Mouse (Mus musculus): ENCODE data around the gene Aipl1. TPM values are rescaled to one million over a fixed set of nuclear protein-coding genes. Genes with fewer than 3 reads are reported as not detected.
A peak's percentile ranks its signal among the peaks of the same experiment; 100 is the strongest.
"Not testable (repeated sequence)": the region's sequence is repeated elsewhere in the genome, so short reads cannot be mapped to it uniquely, and the experiment has no call there.

Aipl1 gene
- total RNA-seq, 4 experiments from 2014 or later: not detected

DNA sequence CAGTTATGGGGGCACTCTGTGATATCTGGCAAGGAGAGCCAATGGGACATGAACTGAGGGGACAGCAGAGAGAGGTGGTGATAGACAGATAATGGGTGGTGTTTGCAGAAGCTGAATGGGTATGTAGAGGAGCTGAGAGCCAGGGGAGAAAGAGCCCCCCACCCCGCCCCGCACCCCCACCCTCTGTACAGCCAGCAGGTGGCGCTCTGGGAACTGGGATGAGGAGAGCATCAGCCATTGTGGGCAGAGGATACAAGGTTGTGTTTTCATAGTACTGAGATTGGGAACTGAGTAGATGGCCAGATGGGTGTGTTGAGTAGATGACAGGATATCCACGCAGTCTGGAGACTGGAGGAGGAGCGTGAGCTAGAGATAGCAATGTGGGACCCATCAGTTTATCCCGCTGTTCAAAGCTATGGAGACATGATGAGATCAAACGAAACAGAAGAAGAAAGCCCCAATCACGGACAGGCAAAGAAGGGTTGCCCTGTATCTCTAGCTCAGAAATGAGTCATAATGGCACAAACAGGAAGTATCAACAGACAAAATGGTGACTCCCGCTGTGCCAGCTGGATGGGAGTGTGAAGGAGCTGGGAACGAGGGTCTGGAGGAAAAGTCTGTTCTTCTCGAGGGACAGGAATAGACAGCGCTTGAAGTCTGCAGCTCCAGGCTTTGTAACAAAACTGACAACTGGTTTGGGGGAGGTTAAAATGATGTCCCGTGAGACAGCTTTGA lies 20.6 kb downstream of the Aipl1 start:
- DNase-seq (ENCODE audit: low spot score in 2 of 2): peak in 1 of 2 experiments; percentile 30

DNA sequence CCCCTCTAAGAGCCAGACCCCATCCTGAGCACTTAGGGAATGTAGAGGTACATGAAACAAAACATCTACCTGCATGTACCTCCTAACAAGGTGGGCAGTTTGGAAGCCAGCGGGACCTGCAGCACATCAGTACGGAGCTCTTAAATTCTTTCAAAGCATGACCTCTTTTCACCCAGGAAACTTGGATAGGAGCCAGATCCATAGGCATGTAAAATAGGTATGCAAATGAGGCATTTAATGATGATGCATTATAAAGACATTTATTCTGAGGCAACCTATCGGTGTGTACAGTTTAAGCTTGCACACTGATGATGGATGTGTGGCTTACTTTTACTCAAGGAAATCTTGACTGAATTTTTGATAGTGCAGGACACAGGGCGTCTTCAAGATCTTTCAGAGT lies 22.6 kb downstream of the Aipl1 start:
- DNase-seq (ENCODE audit: low spot score in 2 of 2): no peak

DNA sequence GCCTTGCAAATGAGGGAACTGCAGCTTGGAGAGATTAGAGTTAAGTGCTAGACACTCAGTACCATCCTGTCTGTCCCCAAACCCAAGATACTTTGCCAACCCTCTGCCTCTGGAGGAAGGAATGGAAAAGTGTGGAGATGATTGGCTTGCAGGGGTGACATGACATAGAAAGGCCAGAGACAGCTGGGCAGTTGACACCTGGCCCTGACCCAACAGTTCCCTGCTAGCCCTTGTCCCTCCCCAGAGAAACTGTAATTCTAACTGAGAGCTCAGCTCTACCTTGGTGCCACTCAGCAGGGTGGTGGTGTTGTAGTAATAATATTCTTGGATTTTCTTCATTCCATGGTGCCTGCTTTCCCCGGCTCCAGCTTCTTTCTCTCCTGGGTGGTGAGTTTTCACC lies 25.4 kb downstream of the Aipl1 start:
- DNase-seq (ENCODE audit: low spot score in 2 of 2): no peak

DNA sequence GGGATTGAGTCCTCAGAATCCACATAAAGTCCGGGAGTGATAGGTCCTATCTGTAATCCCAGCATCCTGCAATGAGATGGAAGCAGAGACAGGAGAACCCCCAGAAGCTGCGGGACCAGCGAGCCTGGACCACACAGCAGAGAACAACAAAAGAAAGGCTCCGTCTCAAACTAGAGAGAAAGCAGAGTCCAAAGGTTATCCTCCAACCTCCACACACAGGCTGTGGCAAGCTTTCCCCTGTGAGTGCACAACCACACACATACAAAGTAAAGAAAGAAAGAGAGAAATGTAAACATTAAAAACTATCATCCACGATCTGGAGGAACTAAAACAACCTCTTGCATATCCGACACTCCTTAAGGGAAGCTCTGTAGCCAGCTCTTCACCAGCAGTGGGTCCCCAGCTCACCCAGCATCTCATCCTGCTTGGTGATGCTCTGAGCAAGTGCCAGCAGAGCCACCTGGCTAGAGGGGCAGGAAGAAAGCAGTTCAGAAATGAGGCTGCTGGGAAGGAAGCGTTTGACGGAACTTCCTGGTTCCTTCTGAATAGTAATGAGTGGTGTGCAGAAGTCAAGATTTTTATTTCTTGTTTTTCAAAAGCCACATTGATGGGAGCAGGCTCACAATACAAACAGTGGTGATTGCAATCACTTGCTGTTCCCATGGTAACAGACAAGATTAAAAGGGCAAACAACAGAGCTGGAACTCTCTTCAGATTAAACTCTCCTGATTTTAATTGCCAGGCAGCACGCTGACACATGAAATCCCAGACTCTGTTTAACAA lies 26.2 kb downstream of the Aipl1 start:
- DNase-seq (ENCODE audit: low spot score in 2 of 2): no peak

DNA sequence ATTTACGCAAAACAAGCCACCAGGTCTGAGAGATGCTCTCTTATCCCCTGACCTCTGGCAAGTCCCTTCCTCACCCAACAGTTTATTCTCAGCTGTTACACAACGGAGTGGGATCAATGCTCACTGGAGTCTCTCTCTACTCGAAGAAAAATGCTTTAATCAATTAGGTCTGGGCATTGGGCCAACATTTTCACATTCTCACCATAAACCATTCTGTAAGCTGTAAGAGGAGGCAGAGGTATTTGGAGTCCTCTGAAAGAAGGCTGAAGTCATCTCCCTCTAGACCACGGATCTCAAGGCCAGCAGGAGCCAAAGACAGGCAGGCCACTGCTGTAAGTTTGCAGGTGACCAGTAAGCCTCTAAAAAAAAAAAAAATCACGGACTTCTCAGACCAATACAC lies 26.9 kb downstream of the Aipl1 start:
- no peak for DNase-seq (ENCODE audit: low spot score in 2 of 2)

DNA sequence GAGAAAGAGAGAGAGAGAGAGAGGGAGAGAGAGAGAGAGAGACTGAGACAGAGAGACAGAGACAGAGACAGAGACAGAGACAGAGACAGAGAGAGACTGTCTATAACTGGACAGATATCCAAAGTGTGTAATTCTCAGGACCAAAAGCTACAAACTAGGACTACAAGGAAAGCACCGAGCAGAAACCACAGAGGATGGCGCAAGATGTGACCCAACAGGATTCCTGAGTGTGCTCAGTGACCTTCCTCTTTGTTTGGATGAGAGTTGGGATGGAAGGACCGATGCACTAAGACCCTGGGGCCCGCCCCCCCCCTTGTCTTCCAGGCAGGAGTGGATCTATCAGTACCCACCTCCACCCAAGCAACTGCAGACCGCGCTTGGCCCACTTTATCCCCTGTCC lies 31.8 kb downstream of the Aipl1 start:
- no peak for DNase-seq (ENCODE audit: low spot score in 2 of 2)

DNA sequence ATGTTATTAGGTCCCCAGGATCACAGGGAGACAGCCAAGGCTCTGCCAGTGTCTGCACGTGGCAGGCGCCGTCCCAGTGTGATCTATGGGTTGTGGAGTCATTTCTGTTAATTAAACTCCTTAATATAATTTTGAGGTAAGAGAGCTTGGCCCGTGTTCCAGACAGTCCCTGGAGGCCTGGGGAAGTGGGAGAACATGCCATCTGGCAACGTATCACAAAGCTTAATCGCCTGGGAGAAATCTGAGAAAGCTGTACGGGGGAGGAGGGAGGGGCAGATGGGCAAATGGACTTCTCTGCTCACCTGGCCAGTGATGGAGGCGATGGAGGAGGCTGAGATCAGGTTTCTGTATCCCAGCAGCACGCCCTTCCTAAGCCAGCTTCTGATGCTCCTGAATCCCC lies 34.1 kb downstream of the Aipl1 start:
- DNase-seq (ENCODE audit: low spot score in 2 of 2): no peak

DNA sequence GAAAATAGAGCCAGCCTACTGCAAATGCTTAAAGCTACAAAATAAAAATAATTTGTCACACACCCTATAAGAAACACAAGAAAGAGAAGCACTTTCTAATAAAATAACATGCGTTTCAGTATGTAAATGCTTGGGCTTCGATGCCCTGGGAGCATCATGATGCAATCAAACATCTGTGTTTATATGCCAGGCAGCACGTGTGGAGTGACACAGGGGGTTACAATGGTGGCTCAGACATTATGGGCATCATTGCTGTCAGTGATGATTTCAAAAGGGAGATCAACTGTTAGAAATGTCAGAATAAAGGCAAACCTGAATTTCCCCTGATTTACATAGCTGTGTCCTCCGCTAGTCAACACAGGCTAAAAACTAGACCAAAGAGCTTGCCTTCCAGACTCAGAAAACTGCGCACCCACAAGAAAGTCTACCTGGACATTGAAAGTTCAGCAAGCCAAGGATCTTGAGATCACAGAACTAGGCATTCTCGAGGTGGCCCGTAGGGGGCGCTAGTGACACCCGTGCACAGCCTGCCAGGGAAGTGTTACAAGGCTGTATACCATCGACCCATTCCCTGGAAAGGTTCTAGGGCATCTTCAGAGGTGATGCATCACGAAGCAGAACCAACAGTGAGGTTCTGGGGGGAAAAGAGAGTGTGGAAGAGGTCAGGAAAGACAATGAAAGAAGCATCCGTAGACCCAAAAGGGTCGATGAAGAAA lies 35.0 kb downstream of the Aipl1 start:
- DNase-seq (ENCODE audit: low spot score in 2 of 2): no peak

DNA sequence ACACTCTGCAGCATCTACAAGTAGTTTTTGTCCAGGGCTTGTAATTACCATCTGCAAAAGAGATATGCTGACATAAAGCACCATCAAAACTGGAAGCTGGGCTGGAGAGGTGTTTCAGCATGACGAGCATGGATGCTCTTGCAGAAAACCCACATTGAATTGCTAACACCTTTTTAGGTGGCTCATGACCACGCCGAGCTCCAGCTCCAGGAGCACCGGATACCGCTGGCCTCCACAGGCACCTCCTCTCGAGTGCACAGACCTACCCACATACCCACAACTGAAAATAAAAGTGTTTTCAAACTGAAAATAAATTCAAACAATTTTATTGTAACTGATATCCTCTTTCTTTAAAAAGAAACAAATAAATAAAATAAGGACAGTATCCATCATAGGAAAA lies 37.1 kb downstream of the Aipl1 start:
- DNase-seq (ENCODE audit: low spot score in 2 of 2): no peak

DNA sequence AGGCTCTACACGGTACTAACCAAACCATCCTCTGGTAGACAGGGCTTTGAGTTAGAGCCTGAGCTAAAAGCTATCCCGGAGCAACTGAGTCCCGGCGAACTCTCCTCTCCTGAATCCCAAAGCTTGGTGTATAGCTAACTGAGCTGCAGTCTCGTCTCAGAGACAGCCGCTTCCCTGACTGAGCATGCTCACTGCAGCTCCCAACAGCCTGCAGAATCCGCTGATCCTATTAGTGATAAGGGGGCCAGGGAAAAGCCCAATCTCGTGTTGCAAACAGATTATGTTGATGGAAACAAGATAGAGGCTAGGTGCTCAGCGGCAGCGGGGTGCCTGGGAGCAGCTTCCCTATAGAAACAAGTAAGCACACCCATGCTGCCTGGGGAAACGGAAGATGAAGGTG lies 40.5 kb downstream of the Aipl1 start:
- DNase-seq (ENCODE audit: low spot score in 2 of 2): no peak

DNA sequence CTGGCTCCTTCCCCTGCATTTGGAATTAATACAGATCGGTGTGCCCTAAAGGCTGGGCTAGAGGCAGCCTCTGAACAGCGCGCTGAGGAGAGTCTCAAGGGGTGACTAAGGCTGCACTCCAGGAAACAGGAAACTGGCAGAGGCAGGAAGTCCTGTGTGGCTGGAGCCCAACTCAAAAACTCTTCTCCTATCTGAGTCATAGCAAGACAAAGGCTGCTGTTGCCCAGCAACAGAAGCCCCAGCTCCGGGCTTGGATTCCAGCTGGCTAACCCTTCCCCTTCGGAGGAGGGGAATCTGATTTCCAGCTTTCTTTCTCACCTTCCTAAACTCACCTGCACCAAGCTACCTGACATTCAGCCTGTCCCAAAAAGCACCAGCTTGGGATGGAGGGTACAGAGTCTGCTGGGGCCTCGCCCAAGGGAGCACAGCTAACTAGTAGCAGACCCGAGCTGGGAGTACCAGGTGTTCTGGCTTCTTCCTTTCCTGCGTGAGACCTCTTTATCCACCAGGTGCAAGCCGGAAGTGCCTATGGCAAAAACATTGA lies 41.3 kb downstream of the Aipl1 start:
- DNase-seq (ENCODE audit: low spot score in 2 of 2): peak in 1 of 2 experiments; percentile 55

DNA sequence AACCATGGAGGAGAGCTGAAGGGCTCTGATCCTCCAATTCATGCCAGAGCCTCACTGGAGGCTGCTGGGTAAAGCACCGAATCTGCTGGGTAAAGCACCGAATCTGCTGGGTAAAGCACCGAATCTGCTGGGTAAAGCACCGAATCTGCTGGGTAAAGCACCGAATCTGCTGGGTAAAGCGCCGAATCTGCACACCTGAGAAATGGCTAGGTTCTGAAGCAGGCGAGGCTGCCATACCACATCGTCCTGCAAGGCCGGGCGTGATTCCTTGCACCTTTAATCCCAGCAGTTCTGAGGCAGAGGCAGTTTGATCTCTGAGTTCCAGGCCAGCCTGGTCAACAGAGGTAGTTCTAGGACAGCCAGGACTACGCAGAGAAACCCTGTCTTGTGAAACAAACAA lies 44.9 kb downstream of the Aipl1 start:
- DNase-seq (ENCODE audit: low spot score in 2 of 2): no peak

DNA sequence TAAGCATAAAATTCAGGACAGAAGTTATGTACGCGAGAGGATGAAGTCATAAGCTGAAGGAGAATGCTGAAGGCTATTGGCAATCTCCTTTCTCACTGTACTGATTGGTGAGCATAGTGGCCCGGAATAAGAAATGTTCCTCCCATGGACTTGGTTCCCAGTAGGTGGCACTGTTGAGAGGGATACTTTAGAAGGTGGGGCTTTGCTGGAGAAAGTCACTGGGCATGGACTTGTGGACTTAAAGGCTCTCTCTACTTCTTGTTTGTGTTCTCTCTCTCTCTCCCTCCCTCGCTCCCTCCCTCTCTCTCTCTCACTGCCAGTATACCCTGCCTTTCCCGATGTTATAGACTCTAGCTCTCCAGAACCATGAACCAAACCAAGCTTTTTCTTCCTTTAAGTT lies 45.8 kb downstream of the Aipl1 start:
- no peak for DNase-seq (ENCODE audit: low spot score in 2 of 2)

DNA sequence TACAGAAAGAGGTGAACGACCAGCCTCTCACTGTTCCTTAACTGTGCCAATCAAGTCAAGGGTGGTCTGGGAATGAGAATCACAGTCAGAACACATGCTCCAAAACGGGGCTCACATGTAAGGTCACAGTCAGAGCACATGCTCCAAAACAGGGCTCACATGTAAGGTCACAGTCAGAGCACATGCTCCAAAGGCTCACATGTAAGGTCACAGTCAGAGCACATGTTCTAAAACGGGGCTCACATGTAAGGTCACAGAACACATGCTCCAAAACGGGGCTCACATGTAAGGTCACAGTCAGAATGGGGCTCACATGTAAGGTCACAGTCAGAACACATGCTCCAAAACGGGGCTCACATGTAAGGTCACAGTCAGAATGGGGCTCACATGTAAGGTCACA lies 47.9 kb downstream of the Aipl1 start:
- not testable (repeated sequence) for DNase-seq (ENCODE audit: low spot score in 2 of 2)

DNA sequence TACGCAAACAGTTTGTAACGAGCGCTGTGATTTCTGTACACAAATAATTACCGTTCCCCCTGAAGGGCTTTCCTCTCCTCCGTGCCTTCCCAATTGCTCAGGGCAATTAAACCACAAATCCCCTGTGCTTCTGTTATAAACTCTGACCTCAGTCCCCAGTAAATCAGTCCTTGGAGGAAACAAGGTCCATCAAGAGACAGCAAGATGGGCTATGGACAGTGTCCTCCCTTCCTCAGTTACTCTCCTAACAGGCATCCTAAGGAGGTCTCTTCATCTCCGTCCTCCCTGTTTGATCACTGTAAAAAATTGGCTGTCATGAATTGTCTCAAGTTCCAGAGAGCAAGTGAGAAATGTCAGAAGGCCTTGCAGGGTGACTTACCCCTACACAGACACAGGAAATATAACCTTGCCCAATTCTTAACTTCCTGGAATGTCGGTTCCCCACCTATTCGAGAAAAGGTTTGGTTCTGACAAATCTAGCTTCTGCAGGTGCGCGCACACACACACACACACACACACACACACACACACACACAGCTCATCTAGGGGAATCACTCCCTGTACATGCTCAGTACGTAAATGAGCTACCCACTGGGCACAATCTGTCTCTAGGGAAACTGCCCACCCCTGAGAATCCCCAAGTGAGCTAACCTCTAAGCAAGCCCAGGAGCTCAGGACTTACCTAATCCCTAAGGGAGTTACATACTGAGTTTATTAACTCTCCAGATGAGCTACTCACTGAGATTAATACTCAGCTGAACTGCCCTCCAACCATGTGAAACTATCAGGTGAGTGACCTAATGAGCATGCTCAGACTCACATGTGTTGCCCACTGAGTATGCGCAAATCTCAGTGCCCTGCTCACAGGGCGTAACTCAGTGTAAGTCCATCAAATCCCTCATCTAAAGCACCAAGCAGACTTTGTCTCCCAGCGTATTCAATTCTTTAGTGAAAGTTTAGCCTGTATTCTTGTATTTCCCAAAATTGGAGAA lies 49.9 kb downstream of the Aipl1 start:
- DNase-seq (ENCODE audit: low spot score in 2 of 2): no peak

DNA sequence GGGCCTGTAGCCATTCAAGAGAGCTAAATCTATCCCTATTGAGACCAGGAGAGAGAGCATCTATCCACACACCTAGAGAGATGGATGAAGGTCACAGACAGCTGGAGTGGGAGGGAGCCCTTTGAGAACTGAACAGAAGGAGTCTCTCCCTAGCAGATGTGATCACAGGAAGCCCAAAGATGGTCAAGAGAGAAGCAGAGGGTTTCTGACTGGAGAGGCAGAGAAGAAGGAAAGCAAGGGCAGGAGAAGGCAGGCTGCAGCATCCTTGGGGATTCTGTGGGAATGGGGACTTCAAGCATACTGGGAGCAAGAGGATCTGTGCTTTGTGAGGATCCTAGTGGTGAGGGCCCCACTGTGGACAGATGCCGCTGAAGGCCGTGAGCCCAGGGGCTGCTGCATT lies 51.5 kb downstream of the Aipl1 start:
- DNase-seq (ENCODE audit: low spot score in 2 of 2): no peak

DNA sequence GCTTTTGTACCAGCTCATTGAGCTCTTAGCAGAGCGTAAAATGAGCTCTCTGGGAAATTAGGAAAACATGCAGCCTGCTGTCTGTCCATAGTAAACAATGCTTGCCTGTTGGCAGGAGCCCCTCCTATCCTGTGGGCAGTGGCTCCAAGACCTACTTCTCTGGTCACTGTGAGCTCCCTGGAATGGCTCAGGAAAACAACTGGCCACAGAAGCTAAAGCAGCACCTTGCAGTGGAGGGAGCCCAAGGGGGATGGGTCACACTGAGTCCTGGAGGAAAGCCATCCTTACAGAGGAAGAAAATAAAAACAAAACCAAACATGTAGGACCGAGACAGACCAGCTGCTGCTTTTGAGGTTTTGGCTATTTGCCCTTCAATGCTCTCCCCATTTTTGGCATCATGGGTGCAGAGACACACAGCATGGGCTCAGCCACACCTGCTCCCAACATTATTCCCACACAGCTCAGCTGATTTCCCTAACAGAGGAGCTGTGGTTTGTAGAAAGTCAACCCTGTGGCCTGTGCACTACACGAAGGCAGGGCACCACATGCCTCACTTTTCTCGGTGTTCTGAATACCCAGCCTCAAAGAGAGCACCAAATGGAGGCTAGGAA lies 52.1 kb downstream of the Aipl1 start:
- no peak for DNase-seq (ENCODE audit: low spot score in 2 of 2)

DNA sequence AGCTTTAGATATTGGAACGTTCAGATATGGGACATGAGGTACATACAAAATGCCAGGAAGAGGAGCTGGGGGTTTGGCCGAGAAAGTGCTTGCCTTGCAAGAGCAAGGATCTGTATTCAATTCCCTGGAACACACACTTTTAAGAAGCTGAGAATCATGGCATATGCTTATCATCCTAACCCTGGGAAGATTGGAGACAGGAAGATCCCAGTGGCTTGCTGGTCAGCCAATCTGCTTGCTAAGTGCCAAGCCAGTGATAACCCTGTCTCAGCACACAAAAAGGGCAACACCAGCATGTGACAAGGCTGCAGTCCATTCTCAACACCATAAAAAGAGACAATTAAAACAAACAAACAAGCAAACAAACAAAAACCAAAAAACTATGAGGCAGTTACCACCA lies 53.2 kb downstream of the Aipl1 start:
- DNase-seq (ENCODE audit: low spot score in 2 of 2): no peak

All from layer of hippocampus, adult 8-10 months (tissue).